Mouse (Mus musculus) spleen, postnatal 4 days (tissue): ENCODE data around the gene F9.
A peak's percentile ranks its signal among the peaks of the same experiment; 100 is the strongest.
"Not testable (repeated sequence)": the region's sequence is repeated elsewhere in the genome, so short reads cannot be mapped to it uniquely, and the experiment has no call there.

Experiments used
- DNase-seq, 2 experiments: peaks; one replicate each; pipeline ENCODE4 v3.0.0; 2022; ENCODE audit warnings: low spot score in 2 of 2

F9 gene

DNA sequence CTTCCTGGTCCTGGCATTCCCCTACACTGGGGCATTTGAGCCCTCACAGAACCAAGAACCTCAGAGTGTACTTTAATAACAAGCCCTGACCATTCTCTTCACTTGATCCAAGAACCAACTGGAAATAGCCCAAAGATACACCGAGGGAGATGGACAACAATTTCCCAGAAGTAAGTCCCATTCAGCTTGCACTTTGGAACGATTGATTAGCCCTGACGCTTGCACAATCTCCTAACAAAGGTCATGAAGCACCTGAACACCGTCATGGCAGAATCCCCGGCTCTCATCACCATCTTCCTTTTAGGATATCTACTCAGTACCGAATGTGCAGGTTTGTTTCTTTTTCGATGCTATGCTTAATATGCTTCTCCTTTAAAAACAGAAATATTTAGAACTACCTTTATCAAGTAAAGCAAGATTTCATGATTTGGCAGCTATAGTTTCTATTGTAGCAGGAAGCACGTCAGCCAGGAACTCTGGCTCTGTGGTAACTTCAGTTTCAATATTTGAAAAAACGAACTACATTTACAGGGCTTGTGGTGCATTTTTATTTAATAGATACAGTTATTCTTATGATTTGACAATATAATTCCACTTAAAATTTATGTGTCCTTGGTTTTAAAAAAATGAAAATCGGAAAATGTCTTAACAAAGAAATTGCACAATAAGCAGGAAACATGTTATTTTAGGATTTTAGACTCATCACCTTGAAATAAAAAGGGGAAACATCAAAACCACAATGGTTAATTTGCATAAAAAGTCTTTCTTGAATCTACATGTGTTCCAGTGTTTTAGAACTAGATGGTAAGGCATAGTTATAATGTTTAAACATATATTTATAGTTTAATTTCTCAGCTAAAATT, at the start of gene F9:
F9 (plus strand) TSS at position 244 of the 863 bp plus-strand sequence.
- no peak for DNase-seq

GRCm38 (mm10) chrX:59969767-59970166, 29.5 kb upstream of the F9 start:
- DNase-seq: not testable (repeated sequence)

- no peak for DNase-seq
These were observed 800 bp downstream of the F9 start for GRCm38 (mm10) chrX:60000084-60000443.

DNA sequence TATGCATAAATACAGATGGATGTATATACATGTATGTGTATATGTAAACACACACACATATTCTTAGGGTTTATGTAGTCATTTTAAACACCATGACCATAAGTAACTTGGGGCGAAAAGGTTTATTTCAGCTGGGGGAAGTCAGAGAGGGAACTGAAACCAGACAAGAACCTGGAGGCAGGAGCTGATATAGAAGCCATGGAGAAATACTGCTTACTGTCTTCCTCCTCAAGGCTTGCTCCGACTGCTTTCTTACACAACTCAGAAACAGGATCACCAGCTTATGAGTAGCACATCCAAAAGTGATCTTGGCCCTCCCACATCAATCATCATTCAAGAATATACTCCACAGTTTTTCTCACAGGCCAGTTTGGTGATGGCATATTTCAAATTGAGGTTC, 2.2 kb downstream of the F9 start:
- no peak for DNase-seq

DNA sequence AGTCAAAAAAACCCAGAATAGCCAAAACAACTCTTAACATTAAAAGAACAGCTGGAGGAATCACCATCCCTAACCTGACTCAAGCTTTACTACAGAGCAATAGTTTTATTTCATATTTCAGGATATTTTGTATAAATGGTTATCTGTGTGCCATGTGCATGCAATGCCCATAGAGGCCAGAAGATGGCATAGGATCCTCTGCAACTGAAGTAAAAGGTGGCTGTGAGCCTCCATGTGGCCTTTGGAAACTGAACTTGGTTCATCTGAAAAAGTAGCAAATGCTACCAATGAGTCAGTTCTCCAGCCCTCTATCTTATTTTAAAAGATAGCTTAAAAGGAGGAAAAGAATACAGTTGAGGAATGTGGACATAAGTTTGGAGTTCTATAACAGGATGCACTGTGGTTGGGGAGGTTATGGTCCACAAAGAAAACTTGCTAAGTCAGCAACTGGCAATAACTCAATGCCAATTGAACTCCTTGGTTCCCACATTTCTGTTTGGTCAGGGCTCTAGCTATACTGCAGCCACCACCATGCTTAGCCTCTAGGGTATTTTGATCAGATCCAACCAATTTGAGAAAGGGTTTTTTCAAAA, 13.9 kb downstream of the F9 start:
- peak in 1 of 2 experiments; percentile 16 for DNase-seq

DNA sequence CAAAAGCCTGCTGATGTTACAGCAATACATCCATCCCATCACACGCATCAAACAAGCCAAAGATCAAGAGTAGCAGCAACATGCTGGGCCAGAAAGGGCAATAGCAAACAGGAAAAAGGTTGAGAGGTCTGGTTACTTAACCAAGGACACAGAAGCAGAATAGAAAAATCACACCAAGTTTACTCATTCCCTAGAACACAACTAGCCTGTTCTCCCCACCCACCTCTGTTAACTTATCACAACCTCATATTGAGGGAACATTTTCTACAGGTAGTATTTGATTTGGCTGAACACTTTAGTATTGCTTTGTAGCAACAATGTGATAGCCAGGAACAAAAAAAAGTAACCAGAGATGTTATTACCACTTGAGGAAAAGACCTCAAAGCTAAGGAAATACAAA, 15.3 kb downstream of the F9 start:
- DNase-seq: no peak

- DNase-seq: no peak
These were observed 21.7 kb downstream of the F9 start for GRCm38 (mm10) chrX:60021007-60021406.

- no peak for DNase-seq
These were observed 22.3 kb downstream of the F9 start for GRCm38 (mm10) chrX:60021595-60021994.

- DNase-seq: no peak
These were observed 27.4 kb downstream of the F9 start for GRCm38 (mm10) chrX:60026654-60027053.

GRCm38 (mm10) chrX:60054745-60055144, 55.5 kb downstream of the F9 start:
- DNase-seq: no peak

GRCm38 (mm10) chrX:60055185-60055584, 55.9 kb downstream of the F9 start:
- DNase-seq: no peak

- no peak for DNase-seq
These were observed 76.1 kb downstream of the F9 start for GRCm38 (mm10) chrX:60075359-60075758.
